Mouse (Mus musculus): ENCODE measurements around the gene Creg1. TPM values are rescaled to one million over a fixed set of nuclear protein-coding genes. Genes with fewer than 3 reads are reported as not detected.

The Creg1 gene
- polyA plus RNA-seq, 1 experiment from 2014 or later = 38.9 TPM

- ATAC-seq (ENCODE audit: low FRiP score) = no peak
- no peaks in the 10 kb centered on the region for H3K36me3 ChIP-seq
- no peak overlapping the region for H3K9ac ChIP-seq
- peaks cover 2% of the 10 kb centered on the region; the same call in 1 of the 2 replicates for H3K4me1 ChIP-seq
- no peaks in the 10 kb centered on the region for H3K9me3 ChIP-seq (replicated peaks)
- H3K4me3 ChIP-seq = no peak overlapping the region
- peaks cover 41% of the 10 kb centered on the region for H3K27me3 ChIP-seq
- H3K4me2 ChIP-seq (replicated peaks) = no peak overlapping the region
- no peak overlapping the region for H3K27ac ChIP-seq
- WGBS = 74% methylated on average over 9 of the region's 9 CpGs
Measured at GRCm38 (mm10) chr1:165791411-165791810, 27.9 kb downstream of the Creg1 start.

GRCm38 (mm10) chr1:165801709-165802310 is 38.3 kb downstream of the Creg1 start:
- H3K4me3 ChIP-seq = no peak overlapping the region
- no peak overlapping the region for H3K27ac ChIP-seq
- H3K9me3 ChIP-seq (replicated peaks) = 0 out of 2 replicates have a peak, but pooled peaks cover 4% of the 10 kb centered on the region
- H3K27me3 ChIP-seq = no peaks in the 10 kb centered on the region
- no peaks in the 10 kb centered on the region for H3K4me1 ChIP-seq
- no peak overlapping the region for H3K4me2 ChIP-seq (replicated peaks)
- no peak overlapping the region for H3K9ac ChIP-seq
- ATAC-seq (ENCODE audit: low FRiP score) = no peak
- H3K36me3 ChIP-seq = no peaks in the 10 kb centered on the region
- WGBS = 79% methylated on average over 11 of the region's 11 CpGs

GRCm38 (mm10) chr1:165803107-165803506 is 39.6 kb downstream of the Creg1 start:
- no peaks in the 10 kb centered on the region for H3K36me3 ChIP-seq
- WGBS = 85% methylated on average over 5 of the region's 5 CpGs
- H3K4me2 ChIP-seq (replicated peaks) = no peak overlapping the region
- no peaks in the 10 kb centered on the region for H3K4me1 ChIP-seq
- H3K9me3 ChIP-seq (replicated peaks) = 0 out of 2 replicates have a peak, but pooled peaks cover 4% of the 10 kb centered on the region
- peaks cover 5% of the 10 kb centered on the region; the same call in 1 of the 2 replicates for H3K27me3 ChIP-seq
- no peak overlapping the region for H3K4me3 ChIP-seq
- ATAC-seq (ENCODE audit: low FRiP score) = no peak
- no peak overlapping the region for H3K9ac ChIP-seq
- no peak overlapping the region for H3K27ac ChIP-seq

- H3K27ac ChIP-seq = no peak overlapping the region
- WGBS = 96% methylated on average over 4 of the region's 4 CpGs
- H3K36me3 ChIP-seq = no peaks in the 10 kb centered on the region
Measured at GRCm38 (mm10) chr1:165804133-165804532, 40.6 kb downstream of the Creg1 start.

GRCm38 (mm10) chr1:165810633-165811032 is 47.1 kb downstream of the Creg1 start:
- no peak overlapping the region for H3K4me3 ChIP-seq
- no peaks in the 10 kb centered on the region for H3K36me3 ChIP-seq
- H3K9me3 ChIP-seq (replicated peaks) = no peaks in the 10 kb centered on the region
- no peak overlapping the region for H3K27ac ChIP-seq
- no peak overlapping the region for H3K4me2 ChIP-seq (replicated peaks)
- H3K9ac ChIP-seq = no peak overlapping the region
- H3K27me3 ChIP-seq = peaks cover 31% of the 10 kb centered on the region
- WGBS = 83% methylated on average over 2 of the region's 2 CpGs
- ATAC-seq (ENCODE audit: low FRiP score) = no peak
- peaks cover 24% of the 10 kb centered on the region for H3K4me1 ChIP-seq

More at GRCm38 (mm10) chr1:165804133-165804532, 40.6 kb downstream of the Creg1 start:
- ATAC-seq (ENCODE audit: low FRiP score) = no peak
- Histone ChIP-seq H3K4me1 (no peaks in the 10 kb centered on the region), H3K9me3 (replicated peaks) (0 out of 2 replicates have a peak, but pooled peaks cover 4% of the 10 kb centered on the region), H3K9ac (no peak overlapping the region), H3K4me3 (no peak overlapping the region), H3K27me3 (peaks cover 8% of the 10 kb centered on the region; the same call in 1 of the 2 replicates), H3K4me2 (replicated peaks) (no peak overlapping the region)

- Histone ChIP-seq H3K9me3 (replicated peaks) (no peaks in the 10 kb centered on the region), H3K36me3 (no peaks in the 10 kb centered on the region), H3K27ac (no peak overlapping the region), H3K27me3 (peaks cover 34% of the 10 kb centered on the region), H3K4me2 (replicated peaks) (no peak overlapping the region), H3K4me1 (peaks cover 24% of the 10 kb centered on the region), H3K4me3 (no peak overlapping the region), H3K9ac (no peak overlapping the region)
- WGBS = 88% methylated on average over 5 of the region's 5 CpGs
- ATAC-seq (ENCODE audit: low FRiP score) = no peak
Measured at GRCm38 (mm10) chr1:165811170-165811569, 47.6 kb downstream of the Creg1 start.

- H3K4me2 ChIP-seq (replicated peaks) = no peak overlapping the region
- H3K36me3 ChIP-seq = no peaks in the 10 kb centered on the region
- H3K9me3 ChIP-seq (replicated peaks) = no peaks in the 10 kb centered on the region
- no peak overlapping the region for H3K27ac ChIP-seq
- ATAC-seq (ENCODE audit: low FRiP score) = no peak
- H3K9ac ChIP-seq = no peak overlapping the region
- H3K4me1 ChIP-seq = peaks cover 30% of the 10 kb centered on the region
- H3K27me3 ChIP-seq = peaks cover 48% of the 10 kb centered on the region
- H3K4me3 ChIP-seq = no peak overlapping the region
- 87% methylated on average over 3 of the region's 3 CpGs for WGBS
Measured at GRCm38 (mm10) chr1:165812775-165813174, 49.2 kb downstream of the Creg1 start.

GRCm38 (mm10) chr1:165814116-165814515 is 50.6 kb downstream of the Creg1 start:
- H3K27ac ChIP-seq = peak overlapping the region; percentile 74
- 0 out of 2 replicates have a peak overlapping the region, but pooled peaks have one; percentile 28 for H3K4me2 ChIP-seq (replicated peaks)
- no peaks in the 10 kb centered on the region for H3K9me3 ChIP-seq (replicated peaks)
- WGBS = 7% methylated on average over 7 of the region's 7 CpGs
- peaks cover 53% of the 10 kb centered on the region for H3K27me3 ChIP-seq
- H3K4me3 ChIP-seq = no peak overlapping the region
- ATAC-seq (ENCODE audit: low FRiP score) = peak; percentile 60
- peaks cover 39% of the 10 kb centered on the region for H3K4me1 ChIP-seq
- H3K9ac ChIP-seq = no peak overlapping the region
- no peaks in the 10 kb centered on the region for H3K36me3 ChIP-seq

GRCm38 (mm10) chr1:165814521-165815278 is 51.2 kb downstream of the Creg1 start:
- Histone ChIP-seq H3K4me3 (no peak overlapping the region), H3K27me3 (peaks cover 59% of the 10 kb centered on the region), H3K4me2 (replicated peaks) (peak overlapping the region; percentile 28), H3K9me3 (replicated peaks) (no peaks in the 10 kb centered on the region), H3K36me3 (no peaks in the 10 kb centered on the region), H3K4me1 (peaks cover 39% of the 10 kb centered on the region), H3K27ac (peak overlapping the region; percentile 74), H3K9ac (no peak overlapping the region)
- 15% methylated on average over 14 of the region's 14 CpGs for WGBS
- ATAC-seq (ENCODE audit: low FRiP score) = peak; percentile 46; the same call in 1 of the 2 replicates

GRCm38 (mm10) chr1:165816391-165816790 is 52.8 kb downstream of the Creg1 start:
- H3K27me3 ChIP-seq = peaks cover 52% of the 10 kb centered on the region
- no peak overlapping the region for H3K4me3 ChIP-seq
- H3K36me3 ChIP-seq = no peaks in the 10 kb centered on the region
- H3K4me1 ChIP-seq = peaks cover 39% of the 10 kb centered on the region
- H3K9ac ChIP-seq = no peak overlapping the region
- no peak overlapping the region for H3K4me2 ChIP-seq (replicated peaks)
- H3K27ac ChIP-seq = no peak overlapping the region
- no peaks in the 10 kb centered on the region for H3K9me3 ChIP-seq (replicated peaks)
- 85% methylated on average over 9 of the region's 9 CpGs for WGBS
- ATAC-seq (ENCODE audit: low FRiP score) = no peak

GRCm38 (mm10) chr1:165817264-165817663 is 53.7 kb downstream of the Creg1 start:
- Histone ChIP-seq H3K27me3 (peaks cover 44% of the 10 kb centered on the region), H3K4me1 (peaks cover 39% of the 10 kb centered on the region), H3K9ac (no peak overlapping the region), H3K4me3 (no peak overlapping the region), H3K36me3 (no peaks in the 10 kb centered on the region), H3K4me2 (replicated peaks) (no peak overlapping the region), H3K27ac (no peak overlapping the region), H3K9me3 (replicated peaks) (no peaks in the 10 kb centered on the region)
- ATAC-seq (ENCODE audit: low FRiP score) = no peak
- WGBS = 57% methylated on average over 9 of the region's 9 CpGs

- peaks cover 41% of the 10 kb centered on the region for H3K27me3 ChIP-seq
- H3K4me1 ChIP-seq = peaks cover 36% of the 10 kb centered on the region
- ATAC-seq (ENCODE audit: low FRiP score) = no peak
- 35% methylated on average over 8 of the region's 8 CpGs for WGBS
- H3K36me3 ChIP-seq = no peaks in the 10 kb centered on the region
- no peak overlapping the region for H3K9ac ChIP-seq
- no peak overlapping the region for H3K27ac ChIP-seq
- no peak overlapping the region for H3K4me2 ChIP-seq (replicated peaks)
- no peaks in the 10 kb centered on the region for H3K9me3 ChIP-seq (replicated peaks)
- no peak overlapping the region for H3K4me3 ChIP-seq
Measured at GRCm38 (mm10) chr1:165818145-165818860, 54.8 kb downstream of the Creg1 start.
